Mouse (Mus musculus): ENCODE results near the gene Zfhx2. TPM values are rescaled to one million over a fixed set of nuclear protein-coding genes. Genes with fewer than 3 reads are reported as not detected.

Zfhx2 gene
- polyA plus RNA-seq, 1 experiment from 2014 or later = 2.9 TPM

DNA sequence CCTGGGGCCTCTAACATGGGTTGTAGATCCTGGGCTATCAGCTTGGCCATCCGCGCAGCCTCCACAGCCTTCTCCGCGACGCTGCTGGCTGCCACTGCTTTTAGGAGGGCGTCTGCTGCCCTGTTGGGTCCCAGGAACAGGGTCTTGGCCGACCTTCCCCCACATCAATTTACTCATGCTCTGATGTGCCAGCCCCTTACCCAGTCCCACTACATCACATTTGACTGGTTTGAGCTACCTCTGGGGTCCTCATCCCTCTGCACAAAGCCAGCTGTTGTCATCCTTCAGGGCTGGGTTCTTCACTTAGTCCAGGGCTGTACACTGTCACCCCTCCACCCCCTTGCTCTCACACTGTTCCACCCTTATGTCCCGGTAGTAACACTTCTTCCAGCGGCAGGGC is 18.0 kb upstream of the Zfhx2 start:
- peaks cover 65% of the 10 kb centered on the region for H3K27me3 ChIP-seq (ENCODE audit: control insufficient read depth, insufficient read depth, low read length)

DNA sequence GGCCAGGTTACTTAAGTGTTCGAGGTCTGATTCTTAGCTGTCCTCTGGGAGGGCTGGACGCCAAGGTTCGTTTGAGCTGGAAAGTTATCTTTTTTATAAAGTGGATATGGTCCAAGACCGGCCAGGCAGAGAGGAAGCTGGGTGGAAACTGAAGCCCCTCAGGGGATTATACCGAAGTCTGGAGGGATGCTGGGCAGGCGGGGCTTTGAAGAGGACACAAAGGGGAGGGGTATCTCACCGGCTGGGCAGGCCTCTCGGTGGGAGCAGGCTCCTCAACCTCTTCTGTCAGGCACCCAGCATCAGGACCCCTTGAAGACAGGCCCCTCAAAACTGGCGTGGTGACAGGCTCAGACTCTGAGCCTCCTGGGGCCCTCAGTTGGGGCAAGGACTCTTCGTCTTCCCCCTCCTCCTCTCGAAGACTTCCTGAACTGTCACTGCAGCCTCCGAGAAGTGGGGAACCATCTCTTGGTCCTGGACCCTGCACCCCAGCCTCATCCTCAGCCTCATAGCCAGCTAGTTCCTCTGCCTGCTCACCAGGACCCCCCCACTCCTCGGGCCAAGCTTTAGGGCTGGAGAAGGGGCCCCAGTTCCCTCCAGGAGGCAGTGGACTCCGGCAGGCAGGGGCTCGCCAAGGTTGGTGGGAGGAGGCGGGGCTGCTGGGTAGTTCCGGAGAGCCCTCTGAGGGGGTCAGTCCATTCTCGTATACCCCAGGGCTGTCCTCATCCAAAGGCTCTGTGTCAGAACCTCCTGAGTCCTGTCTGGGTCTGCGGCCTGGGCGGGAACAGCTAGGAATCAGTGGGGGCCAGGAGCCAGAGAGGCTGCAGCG is 17.1 kb upstream of the Zfhx2 start:
- Histone ChIP-seq H3K4me1 (ENCODE audit: control insufficient read depth, insufficient read depth, low read length) (peaks cover 8% of the 10 kb centered on the region), H3K36me3 (ENCODE audit: control insufficient read depth, insufficient read depth, low read length) (no peaks in the 10 kb centered on the region), H3K27ac (ENCODE audit: low read depth, low read length) (no peak overlapping the region), H3K9me3 (replicated peaks; ENCODE audit: control insufficient read depth, low read length) (no peaks in the 10 kb centered on the region), H3K9ac (ENCODE audit: low read depth, low read length) (no peak overlapping the region), H3K4me3 (ENCODE audit: low read depth, low read length) (no peak overlapping the region), H3K4me2 (no peak overlapping the region), H3K27me3 (ENCODE audit: control insufficient read depth, insufficient read depth, low read length) (peaks cover 57% of the 10 kb centered on the region)
- WGBS (ENCODE audit: insufficient replicate concordance) = 18% methylated on average over 20 of the region's 21 CpGs
- ATAC-seq (replicated peaks; ENCODE audit: insufficient number of reproducible peaks, low FRiP score, low TSS enrichment) = no peak

More for the DNA sequence above, 18.0 kb upstream of the Zfhx2 start:
- H3K4me3 ChIP-seq (ENCODE audit: low read depth, low read length) = no peak overlapping the region
- H3K4me2 ChIP-seq = no peak overlapping the region
- H3K36me3 ChIP-seq (ENCODE audit: control insufficient read depth, insufficient read depth, low read length) = no peaks in the 10 kb centered on the region
- no peak for ATAC-seq (replicated peaks; ENCODE audit: insufficient number of reproducible peaks, low FRiP score, low TSS enrichment)
- H3K9ac ChIP-seq (ENCODE audit: low read depth, low read length) = no peak overlapping the region
- peaks cover 9% of the 10 kb centered on the region for H3K4me1 ChIP-seq (ENCODE audit: control insufficient read depth, insufficient read depth, low read length)
- no peak overlapping the region for H3K27ac ChIP-seq (ENCODE audit: low read depth, low read length)
- no peaks in the 10 kb centered on the region for H3K9me3 ChIP-seq (replicated peaks; ENCODE audit: control insufficient read depth, low read length)
- WGBS (ENCODE audit: insufficient replicate concordance) = 31% methylated on average over 9 of the region's 9 CpGs

DNA sequence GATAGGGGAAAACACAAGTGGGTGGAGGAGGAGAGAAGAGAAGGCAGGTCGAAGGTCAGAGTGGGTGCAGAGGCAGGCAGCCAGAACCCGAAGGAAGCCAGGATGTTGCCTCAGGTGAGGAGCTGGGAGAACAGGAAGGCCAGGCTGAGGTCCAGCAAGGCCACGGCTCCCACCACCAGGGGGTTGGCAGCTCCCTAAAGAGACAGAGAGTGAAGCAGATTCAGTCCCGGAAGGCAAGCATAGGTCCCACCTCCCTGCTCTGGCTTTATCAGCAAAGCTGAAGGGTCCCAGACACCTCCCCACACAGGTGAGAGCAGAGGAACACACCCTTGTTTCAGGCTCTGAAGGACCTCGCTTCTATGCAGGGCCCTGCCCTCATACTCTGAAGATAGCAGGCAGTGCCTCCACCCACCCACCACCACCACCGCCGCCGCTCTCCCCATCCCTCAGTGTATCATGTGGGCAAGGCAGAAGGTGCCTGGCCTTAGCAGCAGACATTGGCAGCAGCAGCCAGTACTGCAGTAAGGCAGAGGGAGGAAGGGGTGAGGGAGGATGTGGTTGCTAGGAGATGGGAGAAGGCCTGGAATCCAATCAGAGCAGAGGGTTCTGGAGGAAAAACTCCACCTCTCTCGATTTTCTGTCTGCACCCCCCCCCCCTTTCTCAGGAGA is 16.2 kb upstream of the Zfhx2 start:
- H3K9me3 ChIP-seq (replicated peaks; ENCODE audit: control insufficient read depth, low read length) = no peaks in the 10 kb centered on the region
- H3K9ac ChIP-seq (ENCODE audit: low read depth, low read length) = no peak overlapping the region
- no peak overlapping the region for H3K27ac ChIP-seq (ENCODE audit: low read depth, low read length)
- no peak overlapping the region for H3K4me2 ChIP-seq
- peaks cover 8% of the 10 kb centered on the region for H3K4me1 ChIP-seq (ENCODE audit: control insufficient read depth, insufficient read depth, low read length)
- no peaks in the 10 kb centered on the region for H3K36me3 ChIP-seq (ENCODE audit: control insufficient read depth, insufficient read depth, low read length)
- WGBS (ENCODE audit: insufficient replicate concordance) = 32% methylated on average over 9 of the region's 9 CpGs
- peaks cover 49% of the 10 kb centered on the region for H3K27me3 ChIP-seq (ENCODE audit: control insufficient read depth, insufficient read depth, low read length)
- no peak overlapping the region for H3K4me3 ChIP-seq (ENCODE audit: low read depth, low read length)
- no peak for ATAC-seq (replicated peaks; ENCODE audit: insufficient number of reproducible peaks, low FRiP score, low TSS enrichment)

DNA sequence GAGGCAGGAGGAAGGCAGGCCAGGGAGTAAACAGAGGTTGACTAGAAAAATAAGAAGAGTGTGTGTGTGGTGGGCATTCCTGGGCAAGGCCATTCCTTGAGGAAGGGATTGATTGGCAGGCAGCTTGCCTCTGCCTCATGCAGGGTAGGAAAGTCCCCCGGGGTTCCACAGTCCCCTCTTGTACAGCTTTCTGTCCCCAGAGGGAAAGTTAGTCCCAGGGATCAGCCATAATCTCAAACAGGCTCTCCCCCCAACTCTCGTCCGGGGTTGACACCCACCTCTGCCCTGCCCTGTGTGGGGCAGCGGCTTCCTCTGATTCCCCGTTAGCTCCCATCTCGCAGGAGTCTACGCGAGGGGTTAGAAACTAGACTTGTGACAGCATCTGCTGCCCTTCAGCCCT is 14.9 kb upstream of the Zfhx2 start:
- WGBS (ENCODE audit: insufficient replicate concordance) = 72% methylated on average over 8 of the region's 8 CpGs

DNA sequence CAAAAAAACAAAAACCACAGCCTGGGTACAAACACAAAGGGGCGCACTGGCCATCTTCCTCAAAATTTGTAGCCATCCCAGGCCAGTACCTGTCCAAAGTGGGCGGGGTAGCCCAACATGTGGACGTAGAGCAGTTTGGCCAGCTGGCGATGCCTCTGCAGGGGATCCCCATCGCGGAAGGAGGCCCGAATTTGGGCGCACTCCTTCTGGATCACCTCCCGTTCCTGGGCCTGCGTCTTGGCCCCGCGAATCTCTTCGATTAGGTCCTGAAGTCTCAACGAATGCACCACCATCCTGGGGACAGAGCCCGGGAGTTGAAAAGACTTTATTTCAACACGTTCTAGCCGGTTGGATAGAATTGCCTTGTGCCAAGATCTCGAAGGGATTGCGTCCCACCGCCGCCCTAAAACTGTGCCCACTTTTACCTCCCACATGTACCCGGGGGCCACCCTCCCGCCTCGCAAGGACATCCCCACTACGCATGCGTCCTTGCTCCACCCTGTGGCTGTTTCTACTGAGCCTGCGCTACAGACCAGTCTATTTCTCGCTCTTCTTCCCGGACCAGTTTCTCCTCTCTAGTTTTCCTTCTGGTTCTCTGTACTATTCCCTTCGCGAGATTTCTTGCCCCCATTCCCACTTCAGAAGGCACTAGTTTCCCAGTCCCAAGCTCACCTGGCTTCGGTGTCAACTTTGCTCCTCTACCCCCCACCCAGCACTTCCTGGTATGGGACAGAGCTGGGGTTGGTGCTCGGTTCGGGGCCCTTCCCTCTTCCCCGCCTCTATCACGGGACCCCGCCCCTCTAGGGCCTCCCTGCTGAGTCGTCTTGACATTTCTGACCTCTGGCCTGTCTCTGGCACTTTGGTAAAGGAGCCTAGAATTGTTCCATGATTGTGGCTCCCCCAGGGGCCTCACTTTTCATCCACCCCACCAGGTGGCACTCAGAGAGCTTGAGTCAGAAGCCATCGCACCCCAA is 14.0 kb upstream of the Zfhx2 start, which contains the start of gene Ap1g2:
Gene Ap1g2 (minus strand): TSS at position 758 of the 974 bp plus-strand sequence.
- Histone ChIP-seq H3K4me2 (peak within 1 kb of the TSS; percentile 98), H3K27ac (ENCODE audit: low read depth, low read length) (peak within 1 kb of the TSS; percentile 8; the same call in 1 of the 2 replicates), H3K36me3 (ENCODE audit: control insufficient read depth, insufficient read depth, low read length) (no peaks in the 10 kb centered on the region), H3K9me3 (replicated peaks; ENCODE audit: control insufficient read depth, low read length) (no peaks in the 10 kb centered on the region), H3K4me1 (ENCODE audit: control insufficient read depth, insufficient read depth, low read length) (peaks cover 8% of the 10 kb centered on the region), H3K27me3 (ENCODE audit: control insufficient read depth, insufficient read depth, low read length) (peaks cover 30% of the 10 kb centered on the region), H3K9ac (ENCODE audit: low read depth, low read length) (peak within 1 kb of the TSS; percentile 72), H3K4me3 (ENCODE audit: low read depth, low read length) (peak within 1 kb of the TSS; percentile 56)
- ATAC-seq (replicated peaks; ENCODE audit: insufficient number of reproducible peaks, low FRiP score, low TSS enrichment) = peak; percentile 80
- WGBS (ENCODE audit: insufficient replicate concordance) = under 1% methylated on average over 39 of the region's 39 CpGs

More for the DNA sequence above, 14.9 kb upstream of the Zfhx2 start:
- no peak overlapping the region for H3K9ac ChIP-seq (ENCODE audit: low read depth, low read length)
- no peaks in the 10 kb centered on the region for H3K9me3 ChIP-seq (replicated peaks; ENCODE audit: control insufficient read depth, low read length)
- peaks cover 8% of the 10 kb centered on the region for H3K4me1 ChIP-seq (ENCODE audit: control insufficient read depth, insufficient read depth, low read length)
- no peak overlapping the region for H3K4me3 ChIP-seq (ENCODE audit: low read depth, low read length)
- H3K36me3 ChIP-seq (ENCODE audit: control insufficient read depth, insufficient read depth, low read length) = no peaks in the 10 kb centered on the region
- H3K27ac ChIP-seq (ENCODE audit: low read depth, low read length) = no peak overlapping the region
- no peak for ATAC-seq (replicated peaks; ENCODE audit: insufficient number of reproducible peaks, low FRiP score, low TSS enrichment)
- H3K4me2 ChIP-seq = peak overlapping the region; percentile 98
- peaks cover 39% of the 10 kb centered on the region for H3K27me3 ChIP-seq (ENCODE audit: control insufficient read depth, insufficient read depth, low read length)

DNA sequence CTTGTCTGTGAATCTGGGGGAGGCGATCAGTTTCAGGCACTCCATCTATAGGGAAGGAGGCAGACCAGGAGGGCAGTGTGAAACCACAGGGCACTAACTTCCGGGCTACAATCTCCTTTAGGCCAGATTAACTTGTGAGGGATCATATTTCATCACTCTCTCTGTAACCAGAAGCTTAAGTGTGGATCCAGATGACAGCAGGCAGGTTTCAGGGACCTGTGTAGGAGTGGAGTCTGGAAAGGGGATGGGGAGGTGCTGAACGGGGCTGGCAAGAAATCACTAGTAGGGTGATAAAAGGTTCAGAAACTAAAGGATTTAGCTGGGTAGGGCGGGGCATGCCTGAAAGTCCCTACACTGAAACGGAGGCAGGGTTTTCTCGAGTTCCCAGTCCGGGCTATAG is 13.3 kb upstream of the Zfhx2 start:
- Histone ChIP-seq H3K27me3 (ENCODE audit: control insufficient read depth, insufficient read depth, low read length) (peaks cover 24% of the 10 kb centered on the region), H3K9ac (ENCODE audit: low read depth, low read length) (peak overlapping the region; percentile 72; the same call in 1 of the 2 replicates), H3K27ac (ENCODE audit: low read depth, low read length) (no peak overlapping the region), H3K4me1 (ENCODE audit: control insufficient read depth, insufficient read depth, low read length) (peaks cover 8% of the 10 kb centered on the region), H3K9me3 (replicated peaks; ENCODE audit: control insufficient read depth, low read length) (no peaks in the 10 kb centered on the region), H3K4me2 (peak overlapping the region; percentile 98), H3K36me3 (ENCODE audit: control insufficient read depth, insufficient read depth, low read length) (no peaks in the 10 kb centered on the region), H3K4me3 (ENCODE audit: low read depth, low read length) (peak overlapping the region; percentile 56)
- ATAC-seq (replicated peaks; ENCODE audit: insufficient number of reproducible peaks, low FRiP score, low TSS enrichment) = no peak
- WGBS (ENCODE audit: insufficient replicate concordance) = 6% methylated on average over 7 of the region's 7 CpGs

DNA sequence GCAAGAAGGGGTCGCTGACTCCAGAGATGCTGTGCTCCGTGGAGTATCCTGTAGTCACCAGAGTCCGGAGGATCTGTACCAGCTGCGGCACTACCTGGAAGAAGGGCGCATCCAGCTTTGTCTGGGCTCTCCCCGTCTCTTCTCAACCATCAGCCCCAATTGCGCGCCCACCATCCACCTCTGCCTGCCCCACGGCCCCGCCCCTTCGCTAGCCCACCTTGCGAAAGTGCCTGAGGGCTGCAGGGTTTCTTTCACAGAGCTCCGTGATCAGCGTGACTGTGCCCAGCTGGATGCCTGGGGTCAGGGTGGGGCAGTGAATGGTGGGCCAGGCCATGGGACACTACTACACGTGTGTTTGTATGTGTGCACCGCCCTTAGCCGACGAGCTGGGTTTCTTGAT is 12.2 kb upstream of the Zfhx2 start:
- Histone ChIP-seq H3K9ac (ENCODE audit: low read depth, low read length) (no peak overlapping the region), H3K4me2 (no peak overlapping the region), H3K4me3 (ENCODE audit: low read depth, low read length) (no peak overlapping the region), H3K36me3 (ENCODE audit: control insufficient read depth, insufficient read depth, low read length) (no peaks in the 10 kb centered on the region), H3K27ac (ENCODE audit: low read depth, low read length) (no peak overlapping the region), H3K9me3 (replicated peaks; ENCODE audit: control insufficient read depth, low read length) (no peaks in the 10 kb centered on the region), H3K27me3 (ENCODE audit: control insufficient read depth, insufficient read depth, low read length) (peaks cover 13% of the 10 kb centered on the region), H3K4me1 (ENCODE audit: control insufficient read depth, insufficient read depth, low read length) (peaks cover 8% of the 10 kb centered on the region)
- 81% methylated on average over 18 of the region's 18 CpGs for WGBS (ENCODE audit: insufficient replicate concordance)
- no peak for ATAC-seq (replicated peaks; ENCODE audit: insufficient number of reproducible peaks, low FRiP score, low TSS enrichment)

DNA sequence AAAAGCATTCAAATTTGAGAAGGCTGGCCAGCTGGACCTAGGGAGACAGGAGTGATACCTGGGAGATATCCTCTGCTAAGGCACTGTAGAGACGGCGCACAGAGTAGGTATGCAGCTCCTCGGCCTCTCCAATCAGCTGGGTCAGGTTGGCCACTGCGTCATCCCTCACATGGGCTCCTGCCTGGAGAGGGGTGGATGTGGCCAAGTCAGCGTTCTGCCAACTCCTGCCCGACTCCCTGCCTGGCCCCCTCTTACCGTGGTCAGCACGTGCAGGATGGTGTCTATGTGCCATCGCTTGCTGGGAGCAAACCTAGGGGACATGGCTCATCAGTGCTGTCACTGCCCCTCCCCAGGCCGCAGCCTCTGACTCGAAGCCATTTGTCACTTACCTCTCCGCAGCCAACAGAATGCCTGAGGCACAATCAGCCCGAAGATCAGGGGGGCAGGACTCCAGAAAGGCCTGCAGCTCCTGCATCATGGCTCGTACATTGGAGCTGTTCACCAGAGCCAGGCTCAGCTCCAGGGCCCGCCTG is 10.2 kb upstream of the Zfhx2 start:
- no peak overlapping the region for H3K27ac ChIP-seq (ENCODE audit: low read depth, low read length)
- WGBS (ENCODE audit: insufficient replicate concordance) = 76% methylated on average over 15 of the region's 15 CpGs
- no peaks in the 10 kb centered on the region; the same call in 1 of the 2 replicates for H3K36me3 ChIP-seq (ENCODE audit: control insufficient read depth, insufficient read depth, low read length)
- H3K9ac ChIP-seq (ENCODE audit: low read depth, low read length) = no peak overlapping the region
- H3K4me1 ChIP-seq (ENCODE audit: control insufficient read depth, insufficient read depth, low read length) = peaks cover 8% of the 10 kb centered on the region
- H3K4me3 ChIP-seq (ENCODE audit: low read depth, low read length) = no peak overlapping the region
- no peak for ATAC-seq (replicated peaks; ENCODE audit: insufficient number of reproducible peaks, low FRiP score, low TSS enrichment)
- H3K27me3 ChIP-seq (ENCODE audit: control insufficient read depth, insufficient read depth, low read length) = peaks cover 3% of the 10 kb centered on the region; the same call in 1 of the 2 replicates
- no peak overlapping the region for H3K4me2 ChIP-seq
- H3K9me3 ChIP-seq (replicated peaks; ENCODE audit: control insufficient read depth, low read length) = no peaks in the 10 kb centered on the region

Measured in heart, embryonic 11.5 days (tissue).